Mouse (Mus musculus) kidney, adult 9 months (tissue): ENCODE results near the gene Ggt7.
"Not testable (repeated sequence)": the region's sequence is repeated elsewhere in the genome, so short reads cannot be mapped to it uniquely, and the experiment has no call there.

ENCODE experiments used
- DNase-seq: peaks from one replicate; pipeline ENCODE4 v3.0.0; 2022

The Ggt7 gene

GRCm38 (mm10) chr2:155517455-155518423, at the start of gene Ggt7, which contains the start of gene Acss2:
Gene Ggt7, minus strand, starts transcription at chr2:155518237.
Gene Acss2, plus strand, starts transcription at chr2:155517948.
- peak; percentile 100 for DNase-seq

GRCm38 (mm10) chr2:155567751-155568150, 49.7 kb upstream of the Ggt7 start:
- no peak for DNase-seq

- DNase-seq, result no peak
Observed at GRCm38 (mm10) chr2:155562934-155563333, 44.9 kb upstream of the Ggt7 start.

DNA sequence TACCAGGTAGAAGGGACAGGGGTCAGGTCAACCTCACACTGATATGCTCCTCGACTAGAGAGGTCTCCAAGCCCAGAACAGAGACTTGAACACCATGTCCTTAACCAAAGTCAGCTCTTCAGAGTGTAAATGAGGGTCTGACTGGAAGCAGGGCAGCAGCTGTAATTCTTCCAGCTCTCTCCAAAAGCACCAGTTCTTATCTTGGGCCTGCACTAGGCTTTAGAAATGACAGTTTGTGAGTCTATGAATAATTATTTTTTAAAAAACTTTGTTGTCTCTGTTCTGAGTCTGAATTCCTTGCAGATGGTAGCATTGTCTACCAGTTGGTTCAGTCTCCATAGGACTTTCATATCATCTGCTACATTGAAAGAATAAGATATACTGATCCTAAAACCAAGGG, 44.2 kb upstream of the Ggt7 start:
- no peak for DNase-seq

DNA sequence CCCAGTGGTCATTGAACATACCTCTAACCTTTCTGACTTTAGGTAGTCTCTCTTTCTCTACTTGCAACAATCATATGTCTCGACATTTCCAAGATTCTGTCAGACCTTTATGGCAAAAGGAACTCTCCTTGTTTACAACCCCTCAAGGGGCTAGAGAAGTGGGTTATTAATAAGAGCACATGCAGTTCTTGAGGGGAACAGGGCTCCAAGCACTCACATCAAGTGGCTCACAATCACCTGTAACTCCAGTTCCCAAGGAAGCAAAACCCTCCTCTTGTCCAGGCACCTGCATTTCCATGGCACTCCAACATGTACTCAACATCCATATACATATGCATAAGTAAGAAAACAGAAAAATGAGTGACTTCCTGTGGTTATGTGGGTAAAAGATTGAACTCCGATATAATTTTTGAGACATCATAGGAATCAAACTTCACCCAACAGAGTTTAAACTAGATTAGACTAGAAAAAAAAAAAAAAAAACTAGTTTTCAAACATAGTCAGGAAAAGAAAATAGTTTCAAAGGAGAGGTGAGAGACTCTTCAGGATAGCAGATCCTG, 36.5 kb upstream of the Ggt7 start:
- no peak for DNase-seq

- DNase-seq, result no peak
Observed at GRCm38 (mm10) chr2:155552949-155553354, 34.9 kb upstream of the Ggt7 start.

DNA sequence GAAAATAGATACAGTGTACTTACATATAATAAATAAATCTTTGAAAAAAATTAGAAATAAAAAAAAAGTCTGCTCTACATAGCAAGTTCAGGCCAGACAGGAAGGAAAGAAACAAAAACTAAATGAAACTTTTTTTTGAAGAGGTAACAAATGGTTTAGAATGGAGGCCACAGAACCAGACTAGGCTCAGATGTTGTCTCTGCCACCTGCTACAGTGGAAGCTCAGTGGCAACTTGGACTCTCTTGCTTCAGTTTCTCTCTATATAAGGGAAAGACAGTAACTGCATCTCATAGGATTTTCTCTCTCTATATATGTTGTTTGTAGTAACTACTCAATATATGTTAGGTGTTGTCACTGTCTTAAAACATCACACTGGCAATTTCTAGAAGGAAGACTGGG, 34.3 kb upstream of the Ggt7 start:
- DNase-seq, result no peak

DNA sequence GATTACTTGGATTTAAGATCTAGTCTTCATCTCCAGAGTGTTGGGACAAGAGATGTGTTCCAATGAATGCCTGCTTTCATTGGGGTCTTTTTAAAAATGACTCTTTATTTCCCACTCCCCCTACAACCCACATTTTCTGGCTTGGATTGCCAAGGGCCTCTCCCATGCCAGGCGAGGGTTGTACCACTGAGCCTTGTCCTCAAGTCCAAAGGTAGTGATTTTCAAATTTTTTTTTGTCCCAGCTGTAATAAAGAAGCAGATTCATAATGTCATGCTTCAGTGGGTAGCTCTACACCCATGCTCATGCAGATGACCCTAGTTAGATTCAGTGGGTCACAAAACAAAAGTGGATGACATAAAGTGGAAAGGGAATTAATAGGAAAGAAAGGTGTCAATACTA, 28.9 kb upstream of the Ggt7 start:
- peak; percentile 56 for DNase-seq

- DNase-seq, result peak; percentile 70
Observed at GRCm38 (mm10) chr2:155540822-155541458, 22.9 kb upstream of the Ggt7 start.

GRCm38 (mm10) chr2:155539696-155540095, 21.7 kb upstream of the Ggt7 start:
- DNase-seq, result peak; percentile 78

GRCm38 (mm10) chr2:155538463-155539057, 20.5 kb upstream of the Ggt7 start:
- not testable (repeated sequence) for DNase-seq

- DNase-seq, result no peak
Observed at GRCm38 (mm10) chr2:155537761-155538462, 19.9 kb upstream of the Ggt7 start.

- DNase-seq, result no peak
Observed at GRCm38 (mm10) chr2:155536292-155536691, 18.3 kb upstream of the Ggt7 start.

DNA sequence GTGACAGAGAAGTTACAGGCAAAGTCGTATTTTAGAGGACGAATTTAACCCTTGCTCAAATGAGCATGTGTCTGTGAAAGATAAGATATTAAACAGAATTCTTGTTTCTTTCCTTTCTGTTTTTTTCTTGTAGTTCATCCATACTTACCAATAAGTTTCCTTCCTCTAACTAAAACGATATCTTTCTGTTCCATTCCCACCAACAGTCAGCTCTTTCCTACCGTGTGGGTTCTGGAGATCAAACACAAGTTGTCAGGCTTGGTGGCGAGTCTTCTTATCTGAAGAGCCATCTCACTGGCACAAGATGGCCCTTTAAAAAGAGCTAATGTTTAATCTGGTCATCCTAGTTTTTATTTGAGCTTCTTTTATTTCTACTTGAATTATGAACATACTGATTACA, 9.3 kb upstream of the Ggt7 start:
- DNase-seq, result no peak

- no peak for DNase-seq
Observed at GRCm38 (mm10) chr2:155524378-155524777, 6.3 kb upstream of the Ggt7 start.

DNA sequence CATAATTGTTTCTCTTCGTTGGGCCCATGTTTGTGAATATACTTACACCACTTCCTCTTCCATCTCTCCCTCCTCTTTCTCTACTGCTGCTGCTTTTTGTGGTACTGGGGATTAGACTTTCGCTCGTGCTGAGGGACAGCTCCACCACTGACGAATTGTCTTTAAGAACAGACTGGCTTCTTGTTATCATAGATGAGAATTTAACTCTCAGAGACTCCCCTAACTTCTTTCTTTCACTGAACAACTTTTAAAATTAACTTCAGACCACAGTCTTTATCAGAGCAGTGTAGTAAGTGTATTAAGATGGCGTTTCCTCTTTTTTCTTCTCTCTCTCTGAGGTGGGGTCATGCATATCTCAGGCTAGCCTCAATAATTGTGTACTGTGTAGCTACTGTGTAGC, 5.7 kb upstream of the Ggt7 start:
- no peak for DNase-seq

DNA sequence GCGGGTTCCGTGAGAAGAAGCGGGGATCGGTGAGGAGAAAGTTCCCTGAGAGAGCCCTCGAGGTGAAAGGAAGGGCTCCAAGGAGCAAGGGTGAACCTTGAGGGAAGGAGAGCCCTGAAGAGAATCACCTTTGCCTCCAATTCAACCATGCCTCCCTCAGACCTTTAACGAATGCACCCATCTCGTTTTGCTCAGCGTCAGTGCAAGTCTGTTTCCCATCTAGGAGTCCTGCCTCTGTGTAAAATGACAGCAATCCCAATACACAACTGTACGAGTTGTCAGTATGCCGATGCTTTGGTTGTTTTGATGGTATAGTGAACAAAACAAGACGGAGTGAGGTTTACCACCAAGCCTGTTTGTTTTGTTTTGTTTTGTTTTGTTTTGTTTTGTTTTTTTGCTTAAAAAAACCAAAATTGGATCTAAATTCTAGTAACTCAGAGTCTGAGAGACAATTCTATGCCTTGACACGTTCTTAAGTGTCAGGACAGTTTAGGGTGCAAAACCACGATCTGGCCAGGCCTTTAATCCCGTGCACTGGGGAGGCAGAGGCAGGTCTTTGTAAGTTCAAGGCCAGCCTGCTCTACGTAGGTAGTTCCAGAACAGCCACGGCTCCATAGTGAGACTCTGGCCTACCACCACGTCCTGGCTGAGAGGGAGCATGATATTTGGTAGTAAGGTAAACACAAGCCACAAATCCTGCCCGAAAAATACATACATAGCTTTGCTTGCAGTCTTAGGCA, 664 bp upstream of the Ggt7 start:
- DNase-seq, result no peak

DNA sequence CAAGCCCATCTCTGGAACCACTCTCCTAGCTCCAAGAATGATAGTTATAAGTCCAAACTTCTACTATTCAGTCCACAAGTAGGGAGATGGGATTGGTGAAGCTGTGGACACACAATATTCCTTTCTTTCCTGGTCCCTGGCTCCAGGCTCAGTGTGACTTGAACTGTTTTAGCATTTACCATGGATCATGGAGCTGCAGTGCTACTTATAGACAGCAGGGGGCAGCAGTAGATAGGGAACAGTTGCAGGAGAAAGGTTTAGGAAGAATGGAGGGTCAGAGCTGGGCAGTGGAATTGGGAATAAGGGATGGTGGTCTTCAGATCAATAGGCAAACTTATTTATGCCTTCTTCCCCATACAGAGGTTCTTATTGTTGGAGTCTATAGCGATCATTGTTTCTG, 2.1 kb downstream of the Ggt7 start:
- peak; percentile 82 for DNase-seq

GRCm38 (mm10) chr2:155514666-155515065, 3.4 kb downstream of the Ggt7 start:
- peak; percentile 60 for DNase-seq

DNA sequence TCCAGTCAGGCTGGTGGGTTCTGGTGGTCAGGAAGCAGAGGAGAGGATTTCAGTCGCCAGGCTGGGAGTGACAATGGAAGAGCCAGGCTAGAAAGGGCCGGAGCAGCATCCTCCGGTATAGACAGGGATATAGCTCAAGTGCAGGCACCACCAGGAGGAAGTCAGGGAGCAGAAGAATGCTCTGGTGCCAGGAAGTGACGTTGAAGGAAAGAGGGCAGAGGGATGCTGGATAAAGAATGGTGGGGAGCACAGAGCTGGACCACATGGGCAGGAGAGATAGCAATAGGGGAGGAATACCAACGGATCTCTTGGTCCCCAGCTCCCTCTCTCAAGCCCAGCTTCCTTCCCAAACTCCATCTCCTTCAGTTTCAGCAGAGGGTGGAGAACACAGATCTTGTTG, 4.5 kb downstream of the Ggt7 start:
- DNase-seq, result no peak

DNA sequence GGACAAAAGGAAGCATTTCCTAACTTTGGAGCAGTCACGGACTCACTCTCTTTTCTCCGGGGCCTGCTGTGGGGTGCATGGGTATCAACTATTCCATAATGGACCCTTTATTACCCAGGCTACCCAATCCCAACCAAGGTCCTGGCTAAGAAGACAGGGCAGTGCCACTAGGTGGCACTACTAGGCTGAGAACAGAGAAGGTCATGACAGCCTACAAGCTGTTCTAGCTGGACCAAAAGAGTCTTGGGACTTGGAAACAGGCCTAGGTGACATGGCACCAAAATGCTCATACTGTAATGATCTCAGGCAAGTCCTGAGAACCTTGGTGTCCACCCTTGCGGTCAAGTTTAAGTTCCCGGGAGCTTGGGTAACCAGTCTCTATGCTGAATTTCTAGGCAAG, 5.6 kb downstream of the Ggt7 start:
- peak; percentile 80 for DNase-seq
